Mouse (Mus musculus) small intestine, adult 2 months (tissue): ENCODE data around the gene Cox10.

ENCODE experiments used
- CTCF ChIP-seq: fragments of 200-500 bp; IDR thresholded peaks from 2 replicates; pipeline ENCODE4 v1.5.1; 2012; ENCODE audit warnings: low read depth, mild to moderate bottlenecking, control low read depth, inconsistent platforms, low read length, moderate library complexity, mixed read lengths; ENCODE audit not compliant: insufficient replicate concordance, insufficient read length; ENCODE audit errors: extremely low read depth
- POLR2A ChIP-seq: fragments of 200-500 bp; IDR thresholded peaks from 2 replicates; pipeline ENCODE4 v1.6.1; 2012; ENCODE audit warnings: low read depth, mild to moderate bottlenecking, control low read depth, inconsistent platforms, low read length, moderate library complexity

DNA sequence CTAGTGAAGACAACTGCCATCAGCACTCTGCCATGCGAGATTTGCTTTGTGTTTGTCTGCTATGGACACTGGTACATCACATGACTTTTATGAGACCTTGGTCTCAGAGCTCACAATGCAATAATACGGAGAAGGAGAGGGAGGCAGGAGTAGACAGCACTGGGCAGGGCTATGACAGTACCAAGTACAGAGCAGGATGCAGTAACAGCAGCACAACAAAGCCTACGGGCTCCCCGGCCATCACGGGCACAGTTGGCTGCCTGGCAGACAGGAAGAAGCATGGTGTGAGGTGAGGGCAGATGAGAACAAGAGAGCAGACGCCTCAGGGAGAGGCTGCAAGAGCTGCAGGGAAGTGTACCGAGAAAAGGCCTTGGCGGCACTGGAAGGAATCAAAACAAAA is 87.3 kb downstream of the Cox10 start:
- no peak for TF ChIP-seq CTCF
- TF ChIP-seq POLR2A = no peak
